Mouse (Mus musculus) embryonic facial prominence, embryonic 12.5 days (tissue): ENCODE measurements at regions not wholly inside any gene's neighbourhood (a gene's known extent, or its start where the extent isn't known, plus 50 kb on each side); places are given as distances from the start of the nearest gene placed in this dataset.
"Not testable (repeated sequence)": the region's sequence is repeated elsewhere in the genome, so short reads cannot be mapped to it uniquely, and the experiment has no call there.

ENCODE experiments used
- ATAC-seq: fragments of 200-750 bp; cut with Nextera tagmentation; 2 replicates; pipeline ENCODE4 v1.8.0; 2017; ENCODE audit not compliant: insufficient number of reproducible peaks, insufficient read depth, low FRiP score, low TSS enrichment
- H3K27ac ChIP-seq: fragments of 300-500 bp; sonication (generic); 2 replicates; pipeline ENCODE4 v1.5.1; 2016; ENCODE audit warnings: mild to moderate bottlenecking
- H3K27me3 ChIP-seq: fragments of 300-500 bp; sonication (generic); 2 replicates; pipeline ENCODE4 v1.6.1; 2016; ENCODE audit warnings: mild to moderate bottlenecking, moderate library complexity
- H3K36me3 ChIP-seq: fragments of 300-500 bp; sonication (generic); 2 replicates; pipeline ENCODE4 v1.6.1; 2016; ENCODE audit warnings: mild to moderate bottlenecking
- H3K4me1 ChIP-seq: fragments of 300-500 bp; sonication (generic); 2 replicates; pipeline ENCODE4 v1.6.1; 2016
- H3K4me2 ChIP-seq: fragments of 300-500 bp; sonication (generic); replicated peaks from 2 replicates; pipeline ENCODE4 v1.6.1; 2016; ENCODE audit warnings: mild to moderate bottlenecking, moderate library complexity
- H3K4me3 ChIP-seq: fragments of 300-500 bp; sonication (generic); 2 replicates; pipeline ENCODE4 v1.5.1; 2016; ENCODE audit warnings: mild to moderate bottlenecking
- H3K9ac ChIP-seq: fragments of 300-500 bp; sonication (generic); 2 replicates; pipeline ENCODE4 v1.6.1; 2016; ENCODE audit warnings: mild to moderate bottlenecking, moderate library complexity
- H3K9me3 ChIP-seq: fragments of 300-500 bp; sonication (generic); 2 replicates; pipeline ENCODE4 v1.6.1; 2016; ENCODE audit warnings: mild to moderate bottlenecking, moderate library complexity
- WGBS: fragments of 180-500 bp; shearing (Covaris S2); methylation state at CpG from one replicate; pipeline ENCODE4 v1.1.7; 2016; 5-methylcytosine and 5-hydroxymethylcytosine counted together

GRCm38 (mm10) chr10:66643160-66643559 is 452.8 kb upstream of the Jmjd1c start:
- Histone ChIP-seq H3K27ac (no peak overlapping the region), H3K4me3 (no peak overlapping the region), H3K9me3 (no peaks in the 10 kb centered on the region), H3K9ac (no peak overlapping the region), H3K27me3 (no peaks in the 10 kb centered on the region), H3K36me3 (no peaks in the 10 kb centered on the region), H3K4me1 (no peaks in the 10 kb centered on the region), H3K4me2 (no peak overlapping the region)
- 83% methylated on average over 5 of the region's 5 CpGs for WGBS
- ATAC-seq = no peak

- no peaks in the 10 kb centered on the region for H3K4me1 ChIP-seq
- H3K9me3 ChIP-seq = no peaks in the 10 kb centered on the region
- H3K4me2 ChIP-seq = no peak overlapping the region
- no peak overlapping the region for H3K9ac ChIP-seq
- no peak overlapping the region for H3K27ac ChIP-seq
- no peaks in the 10 kb centered on the region for H3K36me3 ChIP-seq
- H3K4me3 ChIP-seq = no peak overlapping the region
- no peaks in the 10 kb centered on the region for H3K27me3 ChIP-seq
- 81% methylated on average over 5 of the region's 5 CpGs for WGBS
- no peak for ATAC-seq
Observed at GRCm38 (mm10) chr10:66657520-66657919, 438.4 kb upstream of the Jmjd1c start.

- H3K4me2 ChIP-seq = no peak overlapping the region
- no peak for ATAC-seq
- H3K27me3 ChIP-seq = no peaks in the 10 kb centered on the region
- H3K27ac ChIP-seq = no peak overlapping the region
- no peaks in the 10 kb centered on the region for H3K36me3 ChIP-seq
- 76% methylated on average over 6 of the region's 6 CpGs for WGBS
- no peaks in the 10 kb centered on the region for H3K4me1 ChIP-seq
- no peak overlapping the region for H3K9ac ChIP-seq
- H3K9me3 ChIP-seq = peaks cover under 1% of the 10 kb centered on the region
- H3K4me3 ChIP-seq = no peak overlapping the region
Observed at GRCm38 (mm10) chr10:66683160-66683559, 412.8 kb upstream of the Jmjd1c start.

GRCm38 (mm10) chr10:66689196-66689595 is 406.7 kb upstream of the Jmjd1c start:
- not testable (repeated sequence) for H3K4me3 ChIP-seq, H3K36me3 ChIP-seq, H3K27me3 ChIP-seq, H3K27ac ChIP-seq, H3K4me2 ChIP-seq, H3K9me3 ChIP-seq, H3K4me1 ChIP-seq, H3K9ac ChIP-seq, ATAC-seq
- 63% methylated on average over 2 of the region's 2 CpGs for WGBS

GRCm38 (mm10) chr10:66694549-66695285 is 401.2 kb upstream of the Jmjd1c start:
- H3K4me2 ChIP-seq = no peak overlapping the region
- H3K4me1 ChIP-seq = no peaks in the 10 kb centered on the region
- no peaks in the 10 kb centered on the region for H3K36me3 ChIP-seq
- H3K4me3 ChIP-seq = no peak overlapping the region
- H3K27ac ChIP-seq = no peak overlapping the region
- H3K9ac ChIP-seq = no peak overlapping the region
- H3K9me3 ChIP-seq = 0 out of 2 replicates have a peak, but pooled peaks cover 1% of the 10 kb centered on the region
- no peaks in the 10 kb centered on the region for H3K27me3 ChIP-seq
- WGBS = 87% methylated on average over 11 of the region's 11 CpGs
- ATAC-seq = no peak

GRCm38 (mm10) chr10:66714926-66715325 is 381.0 kb upstream of the Jmjd1c start:
- 91% methylated on average over 9 of the region's 9 CpGs for WGBS
- not testable (repeated sequence) for ATAC-seq

GRCm38 (mm10) chr10:66717909-66718308 is 378.0 kb upstream of the Jmjd1c start:
- Histone ChIP-seq H3K4me1 (no peaks in the 10 kb centered on the region), H3K9ac (no peak overlapping the region), H3K27ac (no peak overlapping the region), H3K4me2 (no peak overlapping the region), H3K4me3 (no peak overlapping the region), H3K9me3 (peaks cover 6% of the 10 kb centered on the region; the same call in 1 of the 2 replicates), H3K36me3 (no peaks in the 10 kb centered on the region), H3K27me3 (no peaks in the 10 kb centered on the region)
- no peak for ATAC-seq
- WGBS = 70% methylated on average over 7 of the region's 7 CpGs

More at GRCm38 (mm10) chr10:66714926-66715325, 381.0 kb upstream of the Jmjd1c start:
- not testable (repeated sequence) for H3K4me1 ChIP-seq, H3K9me3 ChIP-seq, H3K27me3 ChIP-seq, H3K4me2 ChIP-seq, H3K27ac ChIP-seq, H3K36me3 ChIP-seq, H3K4me3 ChIP-seq, H3K9ac ChIP-seq

- Histone ChIP-seq H3K4me3 (no peak overlapping the region), H3K9ac (no peak overlapping the region), H3K4me1 (no peaks in the 10 kb centered on the region), H3K27me3 (no peaks in the 10 kb centered on the region), H3K9me3 (peaks cover 4% of the 10 kb centered on the region; the same call in 1 of the 2 replicates), H3K4me2 (no peak overlapping the region), H3K36me3 (no peaks in the 10 kb centered on the region), H3K27ac (no peak overlapping the region)
- no peak for ATAC-seq
- WGBS = 90% methylated on average over 11 of the region's 11 CpGs
Observed at GRCm38 (mm10) chr10:66719796-66720195, 376.1 kb upstream of the Jmjd1c start.

GRCm38 (mm10) chr10:66733631-66734030 is 362.3 kb upstream of the Jmjd1c start:
- H3K4me3 ChIP-seq = no peak overlapping the region
- peaks cover 7% of the 10 kb centered on the region; the same call in 1 of the 2 replicates for H3K9me3 ChIP-seq
- 88% methylated on average over 5 of the region's 5 CpGs for WGBS
- H3K9ac ChIP-seq = no peak overlapping the region
- H3K4me2 ChIP-seq = no peak overlapping the region
- no peaks in the 10 kb centered on the region for H3K4me1 ChIP-seq
- H3K36me3 ChIP-seq = no peaks in the 10 kb centered on the region
- ATAC-seq = no peak
- H3K27me3 ChIP-seq = no peaks in the 10 kb centered on the region
- no peak overlapping the region for H3K27ac ChIP-seq

GRCm38 (mm10) chr10:66734853-66735252 is 361.1 kb upstream of the Jmjd1c start:
- 60% methylated on average over 5 of the region's 5 CpGs for WGBS
- H3K4me1 ChIP-seq = no peaks in the 10 kb centered on the region
- no peaks in the 10 kb centered on the region for H3K36me3 ChIP-seq

GRCm38 (mm10) chr10:66739017-66739416 is 356.9 kb upstream of the Jmjd1c start:
- no peak for ATAC-seq
- Histone ChIP-seq H3K4me2 (no peak overlapping the region), H3K4me3 (no peak overlapping the region), H3K9ac (no peak overlapping the region), H3K36me3 (no peaks in the 10 kb centered on the region), H3K27me3 (no peaks in the 10 kb centered on the region), H3K4me1 (no peaks in the 10 kb centered on the region), H3K27ac (no peak overlapping the region), H3K9me3 (no peaks in the 10 kb centered on the region)
- 80% methylated on average over 5 of the region's 7 CpGs for WGBS

More at GRCm38 (mm10) chr10:66734853-66735252, 361.1 kb upstream of the Jmjd1c start:
- Histone ChIP-seq H3K4me2 (no peak overlapping the region), H3K27ac (no peak overlapping the region), H3K9me3 (peaks cover 2% of the 10 kb centered on the region; the same call in 1 of the 2 replicates), H3K9ac (no peak overlapping the region), H3K4me3 (no peak overlapping the region), H3K27me3 (no peaks in the 10 kb centered on the region)
- ATAC-seq = no peak

GRCm38 (mm10) chr10:66741819-66742218 is 354.1 kb upstream of the Jmjd1c start:
- no peak for ATAC-seq
- no peak overlapping the region for H3K4me3 ChIP-seq
- no peak overlapping the region for H3K27ac ChIP-seq
- no peaks in the 10 kb centered on the region for H3K4me1 ChIP-seq
- H3K9me3 ChIP-seq = no peaks in the 10 kb centered on the region
- 59% methylated on average over 3 of the region's 3 CpGs for WGBS
- no peaks in the 10 kb centered on the region for H3K36me3 ChIP-seq
- H3K9ac ChIP-seq = no peak overlapping the region
- no peak overlapping the region for H3K4me2 ChIP-seq
- no peaks in the 10 kb centered on the region for H3K27me3 ChIP-seq
